Mouse (Mus musculus): ENCODE results near the gene Gm10719. TPM values are rescaled to one million over a fixed set of nuclear protein-coding genes. Genes with fewer than 3 reads are reported as not detected.
A peak's percentile ranks its signal among the peaks of the same experiment; 100 is the strongest.
"Not testable (repeated sequence)": the region's sequence is repeated elsewhere in the genome, so short reads cannot be mapped to it uniquely, and the experiment has no call there.

The Gm10719 gene
- polyA plus RNA-seq, 1 experiment from 2014 or later, result not detected

- not testable (repeated sequence) for DNase-seq (ENCODE audit: low spot score)
These were observed 7.8 kb downstream of the Gm10719 start, which contains the start of gene Gm10717 for GRCm38 (mm10) chr9:3024912-3025467. Gene Gm10717, plus strand, starts transcription at chr9:3025417.

- not testable (repeated sequence) for DNase-seq (ENCODE audit: low spot score)
These were observed 8.4 kb downstream of the Gm10719 start for GRCm38 (mm10) chr9:3025653-3026052.

GRCm38 (mm10) chr9:3026136-3026535 lies 8.9 kb downstream of the Gm10719 start:
- not testable (repeated sequence) for DNase-seq (ENCODE audit: low spot score)

GRCm38 (mm10) chr9:3026741-3027140 lies 9.5 kb downstream of the Gm10719 start:
- DNase-seq (ENCODE audit: low spot score), result not testable (repeated sequence)

GRCm38 (mm10) chr9:3027200-3027599 lies 10.0 kb downstream of the Gm10719 start:
- peak; percentile 61 for DNase-seq (ENCODE audit: low spot score)

GRCm38 (mm10) chr9:3029276-3030000 lies 12.2 kb downstream of the Gm10719 start:
- not testable (repeated sequence) for DNase-seq (ENCODE audit: low spot score)

- peak; percentile 91 for DNase-seq (ENCODE audit: low spot score)
These were observed 13.6 kb downstream of the Gm10719 start for GRCm38 (mm10) chr9:3030677-3031318.

GRCm38 (mm10) chr9:3034299-3034698 lies 17.1 kb downstream of the Gm10719 start, which contains the start of gene Gm17535:
Gene Gm17535, plus strand, starts transcription at chr9:3034599.
- not testable (repeated sequence) for DNase-seq (ENCODE audit: low spot score)

GRCm38 (mm10) chr9:3036577-3036976 lies 19.4 kb downstream of the Gm10719 start, which contains the start of gene Gm10715:
Gene Gm10715, plus strand, starts transcription at chr9:3036877.
- DNase-seq (ENCODE audit: low spot score), result not testable (repeated sequence)

- peak; percentile 3 for DNase-seq (ENCODE audit: low spot score)
These were observed 21.0 kb downstream of the Gm10719 start for GRCm38 (mm10) chr9:3038161-3038560.

Small RNAs within 50 kb of the gene (microRNA-seq; reads per million reads assigned to microRNA genes)
- not detected for gene Mir101c (ENCODE audit: borderline number of aligned reads)

Other genes with a start within 250 kb of the Gm10719 start
- not detected in 2 replicates for gene Gm10722, start 16.5 kb upstream of the Gm10719 start, polyA plus RNA-seq (2015; fragmentation: Nextera tagmentation; extraction: Ambion mirVana)
- 0.22 TPM in 1 of 2 replicates, not detected in the other for gene Gm11168, start 14.1 kb upstream of the Gm10719 start, polyA plus RNA-seq (2015; fragmentation: Nextera tagmentation; extraction: Ambion mirVana)
- gene Gm10721, start 4.3 kb upstream of the Gm10719 start, polyA plus RNA-seq (2015; fragmentation: Nextera tagmentation; extraction: Ambion mirVana), result not detected in 2 replicates
- not detected in 2 replicates for gene Gm10720, start 1.8 kb upstream of the Gm10719 start, polyA plus RNA-seq (2015; fragmentation: Nextera tagmentation; extraction: Ambion mirVana)
- gene Gm10718, start 6.1 kb downstream of the Gm10719 start, polyA plus RNA-seq (2015; fragmentation: Nextera tagmentation; extraction: Ambion mirVana), result 0.52 TPM in 1 of 2 replicates, not detected in the other
- not detected in 2 replicates for gene Gm10717, start 8.0 kb downstream of the Gm10719 start, polyA plus RNA-seq (2015; fragmentation: Nextera tagmentation; extraction: Ambion mirVana)
- not detected in 2 replicates for gene Gm17535, start 17.2 kb downstream of the Gm10719 start, polyA plus RNA-seq (2015; fragmentation: Nextera tagmentation; extraction: Ambion mirVana)
- not detected in 2 replicates for gene Gm10715, start 19.5 kb downstream of the Gm10719 start, polyA plus RNA-seq (2015; fragmentation: Nextera tagmentation; extraction: Ambion mirVana)